Mouse (Mus musculus): ENCODE measurements around the gene Pola2.

Gene Pola2

DNA sequence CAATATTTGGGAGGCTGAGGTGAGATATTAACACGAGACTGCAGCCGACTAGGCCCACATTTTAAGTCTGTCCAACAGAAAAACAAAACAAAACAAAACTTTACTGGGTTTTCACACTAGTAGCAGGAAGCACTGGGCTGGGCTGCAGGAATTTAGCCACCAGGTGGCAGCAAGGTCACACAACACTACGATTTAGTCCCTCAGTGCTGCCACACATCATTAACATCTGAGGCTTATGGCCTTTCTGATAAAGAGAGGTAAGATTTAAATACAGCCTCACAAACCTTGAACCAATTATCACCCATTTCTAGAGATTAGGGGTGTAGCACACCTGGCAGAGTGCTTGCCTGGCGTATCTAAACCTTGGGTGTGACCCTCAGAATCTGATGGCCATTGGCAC is 1.3 kb upstream of the Pola2 start:
- DNase-seq (ENCODE audit: low spot score), result peak; percentile 79

DNA sequence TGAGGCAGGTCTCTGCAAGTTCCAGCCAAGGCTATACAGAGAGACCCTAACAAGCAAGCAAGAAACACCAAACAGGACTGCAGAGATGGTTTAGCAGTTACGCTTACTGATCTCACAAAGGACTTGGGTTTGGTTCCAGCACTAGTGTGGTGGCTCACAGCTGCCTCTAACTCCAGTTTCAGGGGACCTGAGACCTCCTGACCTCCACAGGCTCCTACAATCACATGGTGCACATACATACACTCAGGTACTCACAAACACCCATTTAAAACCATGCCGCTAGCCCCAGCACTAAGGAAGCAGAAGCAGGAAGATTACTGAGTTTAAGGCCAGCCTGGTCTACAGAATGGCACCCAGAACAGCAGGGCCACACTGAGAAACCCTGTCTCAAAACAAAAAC is 802 bp upstream of the Pola2 start:
- DNase-seq (ENCODE audit: low spot score), result no peak

DNA sequence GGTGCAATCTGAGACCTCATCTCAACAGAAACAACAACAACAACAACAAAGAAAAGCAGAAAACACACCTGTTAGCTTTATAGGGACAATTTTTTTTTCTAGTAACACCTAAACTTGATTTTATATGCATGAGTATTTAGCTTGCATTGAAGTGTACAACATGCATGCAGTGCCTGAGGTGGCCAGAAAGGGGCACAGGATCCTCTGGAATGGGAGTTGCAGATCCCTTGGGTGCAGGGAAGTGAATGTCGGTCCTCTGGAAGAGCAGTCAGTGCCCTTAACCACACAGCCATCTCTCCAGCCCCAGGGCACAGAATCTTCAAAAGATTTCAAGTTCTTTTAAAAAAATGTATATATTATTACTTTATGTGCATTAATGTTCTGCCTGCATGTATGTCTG is 1.4 kb downstream of the Pola2 start:
- no peak for DNase-seq (ENCODE audit: low spot score)

DNA sequence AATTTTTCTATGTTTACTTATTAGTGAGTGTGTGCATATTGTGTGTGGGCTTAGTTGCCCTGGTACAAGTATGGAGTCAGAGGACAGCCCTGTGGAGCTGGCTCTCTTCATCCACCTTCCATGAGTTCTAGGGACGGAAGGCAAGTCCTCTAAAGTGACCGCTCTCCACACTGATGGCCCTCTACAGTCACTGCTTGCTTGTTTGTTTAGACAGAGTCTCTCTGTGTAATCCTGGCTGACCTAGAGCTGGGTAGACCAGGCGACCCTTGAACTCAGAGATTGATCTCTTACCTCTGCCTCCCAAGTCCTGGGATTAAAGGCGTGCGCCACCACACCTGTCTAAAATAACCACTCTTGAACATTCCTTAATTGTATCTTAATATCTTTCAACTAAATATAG is 6.6 kb downstream of the Pola2 start:
- no peak for DNase-seq (ENCODE audit: low spot score)

- DNase-seq (ENCODE audit: low spot score), result peak; percentile 62
Observed at GRCm38 (mm10) chr19:5956685-5957084, 7.3 kb downstream of the Pola2 start.

GRCm38 (mm10) chr19:5955704-5956670 is 8.0 kb downstream of the Pola2 start:
- no peak for DNase-seq (ENCODE audit: low spot score)

GRCm38 (mm10) chr19:5954936-5955335 is 9.1 kb downstream of the Pola2 start:
- DNase-seq (ENCODE audit: low spot score), result no peak

DNA sequence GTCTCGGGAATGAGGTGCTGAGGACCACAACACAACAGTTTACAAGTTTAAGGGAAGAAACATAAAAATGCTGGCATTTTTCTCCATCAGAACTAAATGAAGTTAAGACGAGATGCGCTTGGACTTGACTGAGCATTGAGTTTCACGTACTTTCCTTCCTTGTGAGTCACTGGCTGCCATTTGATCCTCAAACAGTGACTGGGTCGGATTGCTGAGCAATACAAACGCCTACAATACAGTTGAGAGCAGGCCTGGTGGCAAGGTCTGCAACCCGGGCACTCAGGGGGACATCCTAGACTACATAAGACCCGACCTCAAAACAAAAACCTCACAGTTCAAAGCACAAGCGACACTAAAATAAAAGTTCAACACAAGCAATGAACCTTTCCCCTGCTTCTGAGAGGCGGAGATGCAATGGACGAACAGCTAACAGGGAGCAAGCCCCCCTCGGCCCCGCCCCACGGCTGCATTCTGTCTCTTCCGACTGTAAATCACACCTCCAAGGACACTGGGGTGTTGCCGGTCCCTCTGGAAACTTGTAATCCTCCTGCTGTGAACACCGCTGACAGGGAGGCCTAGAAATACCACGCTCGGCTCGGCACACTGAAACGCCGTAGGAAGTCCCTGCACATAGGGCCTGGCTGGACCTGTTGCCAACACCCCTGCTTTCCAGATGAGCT is 9.8 kb downstream of the Pola2 start:
- DNase-seq (ENCODE audit: low spot score), result no peak

DNA sequence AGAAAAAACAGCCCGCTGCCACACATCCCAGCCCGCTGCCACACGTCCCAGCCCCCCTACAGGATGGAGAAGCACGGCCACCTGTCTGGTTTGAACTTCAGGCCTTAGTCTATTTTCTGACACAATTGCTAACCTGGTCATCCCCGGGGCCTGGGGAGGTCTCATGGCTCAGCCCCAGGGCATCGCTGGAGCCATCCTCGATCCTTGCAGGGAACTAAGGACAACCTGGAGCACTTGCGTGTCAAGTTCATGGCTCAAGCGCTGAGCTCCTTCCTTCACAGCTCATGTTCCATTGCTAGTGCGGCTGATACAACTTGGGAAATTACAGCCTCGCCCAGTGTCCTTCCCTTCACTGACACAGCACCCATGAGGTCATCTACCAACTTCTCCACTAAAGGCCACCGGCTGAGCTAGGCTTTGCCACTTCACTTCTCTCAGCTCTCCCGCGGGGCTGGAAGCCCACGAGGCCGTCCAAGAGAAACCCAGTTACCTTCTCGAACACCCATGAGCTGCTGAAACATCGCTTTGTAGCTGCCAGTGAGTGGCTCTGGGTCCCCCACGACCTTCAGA is 10.7 kb downstream of the Pola2 start:
- DNase-seq (ENCODE audit: low spot score), result no peak

GRCm38 (mm10) chr19:5952071-5952691 is 11.8 kb downstream of the Pola2 start:
- DNase-seq (ENCODE audit: low spot score), result no peak

DNA sequence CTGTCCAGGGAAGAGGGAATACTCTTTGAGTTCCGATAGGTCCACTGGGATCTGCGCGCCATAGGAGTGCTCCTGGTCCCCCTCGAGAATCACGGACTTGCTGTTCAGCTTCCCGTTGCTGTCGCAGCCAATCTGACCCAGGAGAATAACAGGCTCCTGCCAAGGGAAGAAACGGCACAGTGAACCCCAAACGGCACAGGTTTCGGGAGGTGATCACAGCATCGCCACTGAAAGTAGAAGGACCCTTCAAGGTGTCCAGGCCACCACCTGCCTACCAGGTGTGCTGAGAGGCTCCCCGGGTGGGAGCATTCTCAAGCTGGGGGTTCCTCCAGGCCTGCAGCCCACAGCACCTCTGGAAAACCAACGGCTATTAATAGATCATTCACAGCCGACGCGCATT is 12.4 kb downstream of the Pola2 start:
- DNase-seq (ENCODE audit: low spot score), result no peak

GRCm38 (mm10) chr19:5950218-5950617 is 13.8 kb downstream of the Pola2 start:
- DNase-seq (ENCODE audit: low spot score), result no peak

DNA sequence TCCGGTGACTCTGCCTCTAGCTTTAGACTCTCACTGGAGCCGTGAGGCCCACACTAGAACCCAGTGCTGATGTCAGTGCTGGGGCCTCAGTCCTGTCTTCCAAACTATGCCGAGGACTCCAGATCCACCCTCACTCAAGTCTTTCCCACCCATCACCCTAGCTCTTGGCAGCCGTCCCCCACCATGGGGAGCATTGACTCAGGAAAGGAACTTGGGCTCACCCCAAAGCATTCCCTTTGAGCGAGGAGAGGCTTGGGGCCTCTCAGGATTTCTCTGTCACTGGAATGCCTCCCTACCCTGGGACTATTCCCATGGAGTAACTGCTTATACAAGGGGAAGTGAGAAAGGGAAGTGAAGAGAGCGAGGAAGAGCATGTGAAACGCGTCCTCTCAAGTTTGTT is 18.1 kb downstream of the Pola2 start:
- no peak for DNase-seq (ENCODE audit: low spot score)

DNA sequence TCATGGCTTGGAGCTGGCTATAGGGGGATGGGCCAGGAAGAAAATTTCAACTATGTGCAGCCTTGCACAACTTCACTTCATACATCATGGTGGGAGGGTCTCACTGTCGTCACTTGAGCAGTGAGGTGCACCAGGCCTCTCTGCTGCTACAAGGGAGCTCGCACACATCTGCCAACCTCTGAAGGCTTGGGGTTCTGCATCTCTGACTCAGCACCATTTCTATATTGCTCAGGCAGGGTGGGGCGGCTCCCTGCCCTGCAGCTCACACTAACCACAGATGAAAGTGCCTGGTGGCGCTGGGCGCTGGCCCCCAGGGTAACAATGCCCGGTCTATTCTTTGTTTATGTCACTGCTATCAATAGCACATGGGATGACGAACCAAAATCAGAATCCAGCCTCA is 19.0 kb downstream of the Pola2 start:
- DNase-seq (ENCODE audit: low spot score), result no peak

GRCm38 (mm10) chr19:5944145-5944544 is 19.9 kb downstream of the Pola2 start:
- DNase-seq (ENCODE audit: low spot score), result no peak

DNA sequence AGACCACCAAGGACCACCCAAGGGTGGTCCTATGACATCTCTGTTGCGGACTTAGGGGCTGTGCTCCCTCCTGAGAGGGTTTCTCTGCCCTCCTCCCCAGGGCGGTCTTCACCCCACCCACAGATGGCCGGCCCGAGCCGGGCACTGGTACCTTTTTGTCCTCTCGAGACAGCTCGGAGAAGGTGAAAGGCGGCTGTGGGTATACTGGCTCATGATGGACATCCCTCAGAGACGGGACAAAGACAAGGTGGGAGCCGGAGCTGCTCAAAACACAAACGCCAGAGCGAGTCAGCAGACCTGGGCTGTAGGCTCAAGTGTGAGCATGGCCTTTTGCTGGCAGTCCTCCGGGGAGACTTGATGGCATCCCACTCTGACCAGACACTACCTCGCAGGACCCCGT is 20.6 kb downstream of the Pola2 start:
- DNase-seq (ENCODE audit: low spot score), result no peak

GRCm38 (mm10) chr19:5942581-5942980 is 21.4 kb downstream of the Pola2 start:
- DNase-seq (ENCODE audit: low spot score), result no peak

- DNase-seq (ENCODE audit: low spot score), result no peak
Observed at GRCm38 (mm10) chr19:5940656-5941055, 23.3 kb downstream of the Pola2 start.

DNA sequence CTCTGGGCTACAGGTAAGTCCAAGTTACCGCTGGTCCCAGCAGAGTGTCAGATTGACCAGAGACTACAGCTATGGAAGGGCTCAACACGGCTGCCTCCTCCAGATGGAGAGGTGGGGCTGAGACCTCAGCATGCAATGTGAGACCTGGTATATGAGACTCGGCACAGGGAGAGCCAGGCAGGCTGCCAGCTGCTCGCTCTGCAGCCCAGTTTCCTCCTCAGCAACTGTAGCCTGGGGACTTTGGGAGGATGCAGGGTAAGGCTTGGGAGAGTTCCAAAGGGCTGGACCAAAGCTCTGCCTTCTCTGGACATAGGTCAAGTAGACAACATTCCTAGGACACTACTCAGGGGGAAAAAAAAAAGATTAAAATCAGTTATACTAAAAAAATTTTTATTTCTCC is 23.8 kb downstream of the Pola2 start:
- DNase-seq (ENCODE audit: low spot score), result no peak

- no peak for DNase-seq (ENCODE audit: low spot score)
Observed at GRCm38 (mm10) chr19:5939715-5940114, 24.3 kb downstream of the Pola2 start.

GRCm38 (mm10) chr19:5938516-5938915 is 25.5 kb downstream of the Pola2 start:
- no peak for DNase-seq (ENCODE audit: low spot score)

DNA sequence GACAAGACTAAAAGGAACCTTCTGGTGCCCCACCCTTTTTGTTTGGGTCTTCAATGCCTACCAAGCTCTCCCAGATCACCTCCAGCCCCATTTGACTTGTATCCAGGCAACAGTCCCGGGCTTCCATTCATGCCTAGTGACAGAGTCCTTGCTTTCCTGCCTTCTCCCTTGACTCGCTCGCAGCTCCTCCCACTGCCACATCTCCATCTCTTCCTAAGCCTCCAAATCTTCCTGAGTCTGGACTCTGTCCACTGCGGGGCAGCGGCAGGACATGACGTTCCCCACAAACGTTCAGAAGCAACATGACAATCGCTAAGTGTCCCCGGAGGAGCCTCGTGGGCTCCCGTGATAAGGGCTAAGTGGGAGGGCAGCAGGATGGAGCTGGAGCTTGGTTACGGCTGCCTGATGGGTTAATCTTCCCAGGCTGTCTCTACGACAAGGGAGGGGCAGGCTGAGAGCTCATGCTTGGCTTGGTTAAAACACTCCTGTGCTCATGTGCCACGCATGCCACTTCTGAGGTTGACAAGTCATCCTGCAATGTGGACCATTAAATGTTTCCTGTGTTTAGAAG is 26.1 kb downstream of the Pola2 start:
- DNase-seq (ENCODE audit: low spot score), result no peak
